Mouse (Mus musculus) cerebellum, adult 9-11 months (tissue): ENCODE results near the gene Pycard.
"Not testable (repeated sequence)": the region's sequence is repeated elsewhere in the genome, so short reads cannot be mapped to it uniquely, and the experiment has no call there.

ENCODE experiments used
- DNase-seq: peaks from one replicate; pipeline ENCODE4 v3.0.0; 2022

The Pycard gene

DNA sequence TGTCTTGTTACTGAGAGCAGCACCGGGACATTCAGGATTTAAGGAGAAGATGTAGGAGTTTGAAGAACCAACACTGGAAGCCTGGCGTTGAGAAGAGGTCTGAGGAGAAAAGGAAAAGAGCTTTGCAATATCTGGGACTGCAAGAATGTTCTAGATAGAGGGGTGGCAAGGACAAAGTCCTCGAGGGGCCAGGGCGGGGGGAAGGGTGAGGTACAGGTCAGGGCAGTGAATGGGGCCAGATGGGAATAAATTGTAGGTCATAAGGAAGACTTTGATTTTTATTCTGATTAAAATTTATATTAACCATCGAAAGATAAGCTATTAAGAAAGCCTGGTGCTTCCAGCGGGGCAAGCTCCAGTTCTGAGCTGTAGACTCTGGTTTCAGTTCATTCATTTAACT lies 9.4 kb upstream of the Pycard start:
- DNase-seq, result no peak

DNA sequence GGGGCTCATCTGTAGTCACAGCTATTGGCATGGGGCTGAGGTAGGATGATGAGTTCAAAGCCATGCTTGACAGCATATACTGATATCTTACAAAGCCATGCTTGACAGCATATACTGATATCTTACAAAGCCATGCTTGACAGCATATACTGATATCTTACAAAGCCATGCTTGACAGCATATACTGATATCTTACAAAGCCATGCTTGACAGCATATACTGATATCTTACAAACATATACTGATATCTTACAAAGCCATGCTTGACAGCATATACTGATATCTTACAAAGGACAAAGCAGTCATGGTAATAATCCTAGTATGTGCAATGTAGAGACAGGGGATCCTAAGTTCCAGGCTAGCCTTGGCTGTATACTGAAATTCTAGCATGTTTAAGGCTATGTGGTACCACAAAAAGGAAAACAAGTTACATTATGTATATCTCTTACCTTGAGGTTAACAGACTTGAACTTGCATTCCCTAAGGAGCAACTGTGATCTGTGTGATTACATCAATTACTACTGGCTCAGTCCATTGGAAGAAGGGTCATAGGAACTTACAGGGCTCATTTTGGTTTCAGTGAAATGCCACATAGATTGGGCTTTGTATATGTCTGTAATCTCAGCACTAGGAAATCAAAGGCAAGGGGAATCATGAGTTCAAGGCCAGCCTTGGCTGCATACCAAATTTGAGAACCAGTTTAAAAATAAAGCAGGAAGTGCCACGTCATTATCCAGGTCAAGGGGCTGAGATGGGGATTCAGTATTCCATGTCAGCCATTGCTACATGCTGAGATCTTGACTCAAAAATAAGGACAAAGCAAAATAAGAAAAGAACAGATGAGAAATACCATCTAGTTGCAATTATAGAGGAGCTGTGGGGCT lies 6.6 kb upstream of the Pycard start:
- DNase-seq, result no peak

DNA sequence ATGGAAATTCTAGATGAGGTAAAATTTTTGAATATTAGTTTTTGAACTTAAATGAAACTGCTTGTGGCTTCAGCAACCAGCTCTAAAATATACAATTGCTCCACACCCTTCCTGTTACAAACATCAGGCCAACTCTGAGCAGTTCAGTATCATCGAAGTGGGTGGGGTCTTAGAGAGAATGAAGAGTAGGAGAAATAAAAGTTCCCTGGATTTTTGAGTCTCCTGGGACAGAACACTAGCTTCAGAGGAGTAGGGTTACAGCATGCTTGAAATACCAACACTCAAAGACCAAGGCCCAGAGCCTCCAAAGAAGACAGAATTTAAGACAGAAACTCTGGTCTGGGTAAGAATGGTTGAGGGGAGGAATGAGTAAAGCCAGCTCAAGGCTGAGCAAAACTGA lies 5.8 kb upstream of the Pycard start:
- DNase-seq, result no peak

DNA sequence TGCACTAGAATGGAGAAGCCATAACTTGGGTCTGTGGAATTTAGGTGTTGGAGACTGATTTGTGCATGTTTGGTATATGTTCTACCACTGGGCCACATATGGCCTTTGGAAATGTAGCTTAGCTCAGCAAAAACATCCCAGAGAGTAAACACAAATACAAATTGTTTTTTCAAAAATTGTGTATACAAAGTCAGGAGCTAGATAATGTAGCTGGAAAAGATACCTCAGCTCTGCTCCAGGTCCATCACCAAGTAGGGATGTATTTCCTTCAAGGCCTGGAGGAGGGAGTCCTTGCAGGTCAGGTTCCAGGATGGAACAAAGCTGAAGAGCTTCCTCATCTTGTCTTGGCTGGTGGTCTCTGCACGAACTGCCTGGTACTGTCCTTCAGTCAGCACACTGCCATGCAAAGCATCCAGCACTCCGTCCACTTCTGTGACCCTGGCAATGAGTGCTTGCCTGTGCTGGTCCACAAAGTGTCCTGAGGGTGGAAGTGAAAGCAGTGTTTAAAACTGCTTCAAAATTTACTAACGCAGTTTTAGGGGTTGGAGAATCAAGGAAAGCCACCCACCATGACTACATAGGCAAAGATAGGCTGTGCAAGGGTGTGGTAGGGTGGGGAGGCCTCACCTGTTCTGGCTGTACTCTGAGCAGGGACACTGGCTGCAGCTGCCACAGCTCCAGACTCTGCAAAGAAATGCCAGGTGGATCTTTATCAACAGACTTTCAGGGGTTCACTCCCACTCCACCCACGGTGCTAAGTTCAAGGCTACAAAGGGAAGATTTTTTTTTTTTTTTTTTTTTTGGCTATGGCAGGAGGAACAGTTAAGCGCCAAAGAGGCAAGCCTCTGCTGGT lies 953 bp downstream of the Pycard start:
- DNase-seq, result no peak

DNA sequence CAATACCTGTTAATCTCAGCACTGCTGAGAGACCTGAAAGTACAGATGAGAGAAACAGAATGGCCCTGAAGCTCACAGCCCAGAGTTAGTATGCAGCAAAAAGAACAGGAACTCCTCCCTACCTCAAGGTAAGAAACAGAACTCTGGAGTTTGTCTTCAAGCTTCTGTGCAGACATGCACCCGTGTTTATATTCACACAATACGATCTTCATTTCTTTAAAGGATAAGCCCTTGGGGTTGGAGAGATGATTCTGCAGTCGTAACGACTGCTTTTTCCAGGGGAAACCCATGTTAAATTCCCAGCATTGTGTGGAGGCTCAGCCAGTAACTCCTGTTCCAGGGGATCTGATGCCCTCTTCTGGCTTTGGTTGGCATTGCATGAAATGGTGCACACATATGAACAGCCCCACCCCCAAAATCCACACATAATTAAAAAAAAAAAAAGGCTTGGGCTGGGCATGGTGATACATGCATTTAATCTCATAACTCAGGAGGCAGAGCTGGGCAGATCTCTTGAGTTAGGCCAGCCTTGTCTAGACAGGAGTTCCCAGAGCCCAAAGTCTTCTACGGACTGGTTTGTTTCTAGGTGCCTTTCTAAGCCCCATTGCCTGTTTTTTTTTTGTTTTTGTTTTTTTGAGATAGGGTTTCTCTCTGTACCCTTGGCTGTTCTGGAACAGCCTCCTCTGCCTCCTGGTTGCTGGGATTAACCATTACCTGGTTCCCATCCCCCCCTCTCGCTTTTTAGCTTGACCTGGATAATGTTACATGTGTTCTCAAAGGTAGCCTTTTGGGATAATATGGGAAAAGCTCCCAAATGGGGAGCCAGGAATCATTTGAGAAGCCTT lies 1.8 kb downstream of the Pycard start:
- peak; percentile 57 for DNase-seq

DNA sequence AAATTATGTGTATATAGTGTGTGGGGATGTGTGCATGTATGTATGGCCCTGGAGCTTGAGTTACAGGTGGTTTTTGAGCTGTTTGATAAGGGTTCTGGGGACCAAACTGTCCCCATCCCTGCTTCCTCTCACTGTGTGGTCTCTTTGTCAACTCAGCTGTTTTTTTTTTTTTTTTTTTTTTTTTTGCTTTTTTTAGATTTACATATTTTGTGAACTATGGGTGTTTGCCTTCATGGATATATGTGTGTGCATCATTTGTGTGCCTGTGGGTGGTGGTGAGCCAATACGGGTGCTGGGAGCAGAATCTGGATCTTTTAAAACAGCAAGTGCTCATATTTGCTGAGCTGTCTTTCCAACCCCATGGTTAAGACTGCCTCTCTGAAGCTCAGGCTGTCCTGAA lies 4.8 kb downstream of the Pycard start:
- no peak for DNase-seq

DNA sequence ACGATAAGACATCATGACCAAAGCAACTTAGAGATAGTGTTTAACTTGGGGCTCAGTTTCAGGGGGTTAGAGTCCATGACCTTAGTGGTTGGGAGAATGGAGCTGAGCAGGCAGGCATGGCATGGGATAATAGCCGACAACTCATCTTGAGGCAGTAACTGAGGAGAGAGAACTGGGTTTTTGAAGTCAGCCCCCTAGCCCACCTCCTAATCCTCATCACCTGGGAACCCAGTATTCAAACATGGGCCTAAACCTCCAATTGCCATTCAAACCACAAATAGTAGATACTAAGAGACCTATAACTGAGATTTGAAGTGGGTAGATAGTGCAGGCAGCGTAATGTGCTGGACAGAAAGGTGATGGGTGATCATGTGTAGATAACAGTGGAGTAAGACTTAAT lies 13.1 kb downstream of the Pycard start:
- no peak for DNase-seq

DNA sequence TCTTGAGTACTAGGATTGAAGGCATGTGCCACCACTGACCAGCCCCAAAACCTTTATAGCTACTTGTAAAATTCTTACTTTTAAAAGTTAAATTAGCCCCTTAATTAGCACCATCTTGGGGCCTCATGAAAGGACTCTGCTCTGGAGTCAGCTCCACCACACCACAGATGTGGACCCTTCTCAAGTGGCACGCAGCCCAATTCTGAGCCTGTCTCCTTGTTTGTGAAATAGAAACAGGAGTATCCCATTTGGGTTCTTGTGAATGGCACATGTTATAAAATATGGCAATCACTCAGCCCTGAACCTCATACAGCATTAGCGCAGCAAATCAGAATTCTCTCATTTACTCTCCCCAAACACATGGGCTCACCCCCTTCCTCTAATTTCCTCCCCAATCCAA lies 14.8 kb downstream of the Pycard start:
- no peak for DNase-seq

DNA sequence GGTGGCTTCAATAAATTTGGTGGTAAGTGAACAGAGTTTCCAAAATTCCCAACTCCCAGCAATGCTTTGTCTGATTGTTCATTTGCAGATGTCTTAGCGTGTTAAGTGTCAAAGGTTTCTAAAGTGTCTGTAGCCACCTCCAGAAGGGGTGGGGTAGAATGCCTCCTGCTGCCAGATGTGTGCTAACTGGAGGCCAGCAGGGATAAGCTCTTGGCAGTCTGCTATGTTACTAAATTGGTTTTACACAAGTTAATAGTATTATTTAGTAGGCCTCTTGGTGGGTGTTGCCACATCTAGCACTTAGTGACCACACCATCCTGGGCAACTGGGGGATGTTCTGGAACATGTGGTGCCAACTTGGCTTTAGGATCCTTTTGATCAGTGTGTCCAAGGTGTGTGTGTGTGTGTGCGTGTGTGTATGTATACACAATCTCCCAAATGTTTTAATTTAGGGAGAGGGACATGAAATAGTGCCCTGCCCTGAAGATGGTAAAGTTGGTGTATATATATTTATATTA lies 19.2 kb downstream of the Pycard start:
- DNase-seq, result no peak

DNA sequence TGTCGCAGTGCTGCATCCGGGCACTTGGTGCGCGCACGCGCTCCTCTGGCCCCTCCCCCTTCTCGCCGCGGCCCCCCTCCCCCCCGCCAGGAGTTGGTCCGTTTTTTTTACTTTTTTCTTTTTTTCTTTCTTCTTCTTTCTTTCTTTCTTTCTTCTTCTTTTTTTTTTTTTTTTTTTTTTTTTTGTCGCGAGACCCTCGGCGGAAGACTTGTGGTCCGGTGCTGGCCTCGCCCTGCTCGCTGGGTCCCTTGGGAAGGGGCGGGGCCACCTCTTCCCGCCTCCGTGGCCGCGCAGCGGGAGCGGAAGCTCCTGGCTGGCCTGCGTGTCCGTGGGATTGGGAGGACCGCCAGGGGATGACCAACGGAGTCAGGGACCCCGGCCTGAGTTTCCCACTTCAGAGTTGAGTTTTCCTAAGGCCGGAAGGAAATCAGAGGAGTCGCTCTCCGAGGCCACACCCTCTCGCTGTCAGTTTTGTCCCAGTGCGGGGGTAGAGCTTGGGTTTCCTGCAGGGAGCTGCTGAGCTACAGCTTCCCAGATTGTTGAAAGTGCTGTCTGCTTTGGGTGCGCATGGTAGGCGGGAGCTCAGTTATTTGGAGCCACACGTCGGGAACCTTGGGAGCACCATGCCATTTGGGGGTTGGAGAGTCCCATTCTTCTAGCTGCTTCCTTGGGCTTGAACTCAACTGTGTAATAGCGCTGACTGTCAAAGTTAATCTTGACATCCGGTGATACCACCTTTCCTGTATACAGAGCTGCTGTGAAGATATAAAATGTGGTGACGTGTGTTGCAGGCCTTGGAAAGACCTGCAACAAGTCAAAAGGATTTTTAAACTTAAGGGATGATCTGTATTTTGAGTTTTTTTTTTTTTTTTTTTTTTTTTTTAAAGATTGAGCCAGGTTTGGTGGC lies 25.5 kb downstream of the Pycard start:
- peak; percentile 82 for DNase-seq

DNA sequence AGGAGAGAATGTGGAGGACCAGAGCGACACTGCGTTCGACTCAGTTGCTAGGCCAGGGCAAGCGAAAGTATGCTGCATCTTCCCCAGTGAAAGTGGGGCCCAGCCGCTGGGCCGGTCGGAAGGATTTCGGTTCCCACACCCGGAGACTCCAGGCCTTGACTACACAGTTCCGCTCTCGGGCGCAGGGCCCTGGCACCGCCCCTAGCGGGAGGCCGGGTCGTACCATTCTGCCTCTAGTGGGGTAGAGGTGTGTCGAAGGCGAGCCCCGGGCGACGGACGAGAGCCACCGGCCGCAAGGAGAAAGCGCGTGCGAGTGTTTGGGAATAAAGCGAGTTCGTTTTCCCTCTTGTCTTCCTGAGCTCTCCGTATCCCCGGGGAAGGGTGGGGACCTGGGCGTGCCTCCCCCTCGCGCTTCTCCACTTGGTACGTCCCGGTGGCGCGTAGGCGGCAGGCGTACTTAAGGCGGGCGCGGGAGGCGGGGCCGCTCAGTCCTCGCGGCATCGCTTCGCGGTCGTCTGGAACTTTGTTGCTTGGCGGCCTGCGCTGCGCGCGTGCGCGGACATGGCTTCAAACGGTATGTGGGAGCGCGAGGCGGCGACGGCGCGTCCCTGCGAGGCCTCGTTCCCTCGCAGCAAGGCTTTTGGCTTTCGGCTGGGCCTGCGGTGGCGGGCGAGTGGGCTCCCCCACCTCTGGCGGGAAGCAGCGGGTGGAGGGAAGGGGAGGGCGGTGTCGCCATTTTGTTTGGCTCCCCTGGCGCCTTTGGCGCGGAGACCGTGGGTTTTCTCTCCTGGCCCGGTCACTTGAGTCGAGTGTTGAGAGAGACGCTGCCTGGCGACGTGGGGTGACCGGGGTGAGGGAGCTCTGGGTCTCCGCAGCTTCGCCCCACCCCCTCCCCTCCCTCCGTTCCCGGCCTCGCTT lies 26.4 kb downstream of the Pycard start, which contains the start of gene Fus:
Gene Fus (plus strand): TSS at position 454 of the 918 bp plus-strand sequence.
- DNase-seq, result peak; percentile 95

DNA sequence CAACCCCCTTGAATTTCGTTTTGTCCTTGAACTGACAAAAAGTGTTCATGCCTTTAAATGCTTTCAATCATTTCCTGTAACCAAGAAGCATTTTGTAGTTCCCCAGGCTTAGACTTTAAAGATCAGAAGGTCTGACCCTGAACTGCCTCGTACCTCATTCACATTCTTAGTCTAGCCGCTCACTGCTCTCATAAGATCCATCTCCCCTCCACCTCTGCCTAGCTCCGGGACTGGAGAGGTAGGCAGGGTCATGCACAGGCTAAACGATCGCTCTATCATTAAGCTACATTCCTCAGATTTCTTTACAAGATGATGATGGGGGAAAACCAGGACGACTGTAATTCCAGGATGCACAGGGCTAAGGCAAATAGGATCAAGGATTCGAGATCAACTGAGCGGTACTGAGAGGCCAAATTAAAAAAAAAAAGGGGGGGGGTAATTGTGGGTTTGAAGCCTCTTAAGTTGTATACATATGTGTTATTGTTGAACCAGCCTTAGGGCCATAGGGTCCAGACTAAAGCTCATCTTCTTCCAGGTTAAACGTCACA lies 27.2 kb downstream of the Pycard start:
- peak; percentile 36 for DNase-seq

DNA sequence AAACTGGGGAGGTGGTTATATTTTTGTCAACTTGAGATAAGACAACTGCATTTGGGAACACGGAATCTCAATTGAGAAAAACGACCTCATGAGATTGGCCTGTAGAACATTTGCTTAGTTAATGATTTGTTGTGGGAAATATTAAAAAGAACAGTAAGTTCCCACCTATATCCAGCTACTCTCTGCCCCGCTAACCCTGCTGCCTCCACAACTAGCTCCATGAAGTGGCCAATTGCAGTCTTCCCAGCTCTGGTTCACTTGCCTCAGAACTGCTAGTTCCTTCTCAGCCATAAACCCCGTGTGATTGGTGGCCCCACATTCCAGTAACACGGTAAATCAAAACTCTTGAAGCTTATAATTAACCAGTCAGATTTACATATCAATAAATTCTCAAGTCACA lies 34.3 kb downstream of the Pycard start:
- no peak for DNase-seq

DNA sequence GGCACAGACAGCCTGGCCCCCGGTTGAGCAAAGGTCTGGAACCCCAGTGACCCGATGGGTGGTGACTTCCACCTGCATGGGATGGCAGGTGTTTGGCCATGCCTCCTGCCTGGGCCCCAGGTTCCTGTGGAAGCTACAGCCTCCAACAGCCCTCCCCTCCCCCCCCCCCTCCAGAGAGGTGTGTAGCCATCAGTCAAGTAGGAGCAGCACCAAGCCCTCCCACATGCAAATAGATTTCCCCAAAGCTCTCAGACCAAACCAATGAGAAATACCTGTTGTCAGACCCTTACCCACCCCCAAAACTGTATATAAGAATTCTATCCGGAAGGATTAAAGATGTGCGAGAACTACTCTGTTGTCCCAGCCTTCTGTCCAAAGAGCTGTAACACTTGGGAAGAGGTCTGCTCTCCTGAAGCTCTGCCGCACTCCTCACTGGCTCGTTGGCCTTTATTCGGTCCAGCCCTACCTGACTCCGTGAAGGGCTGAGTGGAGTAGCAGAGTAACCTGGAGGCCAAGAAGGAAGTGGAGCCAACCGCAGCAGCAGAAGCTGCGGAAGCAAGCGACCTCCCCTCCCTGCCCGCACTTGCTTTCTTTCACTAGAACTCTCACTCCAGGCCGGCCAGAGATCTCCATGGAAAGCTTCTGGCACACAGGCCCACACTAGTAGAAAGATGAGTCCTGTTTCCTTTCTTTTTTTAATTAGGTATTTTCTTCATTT lies 40.6 kb downstream of the Pycard start:
- DNase-seq, result no peak

DNA sequence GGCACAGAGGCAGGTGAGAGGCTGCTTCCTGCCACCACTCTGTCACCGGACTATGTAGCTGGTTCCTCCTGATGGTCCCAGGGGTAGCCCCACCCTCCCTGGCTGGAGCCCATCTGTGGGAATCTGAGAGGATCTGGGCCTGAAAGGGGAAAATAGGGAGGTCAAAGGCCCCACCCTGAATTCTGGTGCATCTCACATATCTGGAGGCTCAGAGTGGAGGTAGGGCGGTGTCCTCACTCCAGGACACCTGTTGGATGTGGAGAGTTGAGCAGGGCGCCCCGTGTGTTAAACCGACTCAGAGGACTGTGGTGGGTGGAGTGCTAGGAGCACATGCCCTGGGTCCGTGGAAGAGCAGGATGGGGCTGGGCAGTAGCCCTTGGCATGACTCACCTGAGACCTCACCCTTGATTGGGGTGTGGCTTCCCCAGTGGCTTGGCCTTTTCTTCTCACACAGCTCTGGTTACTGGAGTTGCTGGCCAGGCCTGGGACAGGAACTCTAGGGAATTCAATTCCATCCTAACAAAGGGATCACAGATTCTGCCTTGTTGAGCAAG lies 47.1 kb downstream of the Pycard start, which contains the start of gene Prss36:
Gene Prss36 (minus strand): TSS at position 256 of the 554 bp plus-strand sequence.
- DNase-seq, result no peak

DNA sequence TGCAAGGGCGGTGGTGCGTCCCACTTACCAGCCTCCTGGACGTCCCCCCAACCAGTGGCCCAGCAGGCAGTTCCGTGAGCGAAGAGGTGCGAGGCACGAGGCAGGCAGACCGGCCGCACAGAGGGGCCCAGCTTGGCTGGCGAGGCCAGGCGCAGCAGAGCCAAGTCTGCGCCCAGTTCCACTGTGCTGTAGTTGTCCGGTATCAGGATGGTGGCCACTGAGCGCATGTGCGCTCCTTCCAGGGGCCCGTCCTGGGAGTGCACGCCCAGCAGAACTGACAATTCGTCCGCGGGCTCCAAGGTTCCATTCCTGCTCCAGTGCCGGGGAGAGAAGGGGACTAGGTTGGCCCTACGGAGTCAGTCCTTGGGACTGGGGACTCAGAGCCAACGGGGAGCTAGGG lies 49.1 kb downstream of the Pycard start:
- no peak for DNase-seq

DNA sequence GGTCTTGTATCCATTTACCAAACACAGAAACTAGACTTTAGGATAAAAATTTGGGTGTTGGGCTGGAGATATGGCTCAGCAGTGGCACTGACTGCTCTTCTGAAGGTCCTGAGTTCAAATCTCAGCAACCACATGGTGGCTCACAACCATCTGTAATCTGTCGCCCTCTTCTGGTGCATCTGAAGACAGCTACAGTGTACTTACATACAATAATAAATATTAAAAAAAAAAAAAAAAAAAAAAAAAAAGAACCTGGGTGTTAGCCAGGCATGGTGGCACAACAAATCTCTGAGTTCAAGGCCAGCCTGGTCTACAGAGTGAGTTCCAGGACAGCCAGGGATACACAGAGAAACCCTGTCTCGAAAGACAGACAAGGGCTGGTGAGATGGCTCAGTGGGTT lies 51.6 kb downstream of the Pycard start:
- DNase-seq, result not testable (repeated sequence)
